Mouse (Mus musculus): ENCODE measurements around the gene Eif4e3.

Eif4e3 gene

DNA sequence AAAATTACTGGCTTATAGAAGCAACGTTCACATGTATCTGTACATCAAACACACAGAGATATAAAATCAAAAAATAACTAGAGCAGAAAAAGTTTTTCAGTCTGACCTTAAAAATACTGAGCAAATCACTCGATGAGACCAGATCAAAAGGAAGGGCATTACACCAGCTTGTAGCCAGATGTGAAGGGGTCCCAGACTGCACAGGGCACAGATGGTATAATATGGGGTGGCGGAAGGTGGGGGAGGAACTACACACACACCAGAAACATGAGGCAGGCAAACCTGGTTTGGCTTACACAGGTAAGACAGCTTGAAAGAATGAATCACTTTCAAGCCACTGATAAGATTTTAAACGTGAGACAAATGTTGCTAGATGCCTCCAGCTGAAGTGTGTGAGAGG, 45.4 kb downstream of the Eif4e3 start:
- DNase-seq (ENCODE audit: low read depth, low spot score) = no peak
- H3K27me3 ChIP-seq (ENCODE audit: control insufficient read depth, insufficient read depth, low read length, poor library complexity, severe bottlenecking) = no peaks in the 10 kb centered on the region
- H3K36me3 ChIP-seq (ENCODE audit: control insufficient read depth, insufficient read depth, low read length, poor library complexity, severe bottlenecking) = no peaks in the 10 kb centered on the region

GRCm38 (mm10) chr6:99620471-99620870, 46.1 kb downstream of the Eif4e3 start:
- Histone ChIP-seq H3K36me3 (ENCODE audit: control insufficient read depth, insufficient read depth, low read length, poor library complexity, severe bottlenecking) (no peaks in the 10 kb centered on the region), H3K27me3 (ENCODE audit: control insufficient read depth, insufficient read depth, low read length, poor library complexity, severe bottlenecking) (no peaks in the 10 kb centered on the region)
- no peak for DNase-seq (ENCODE audit: low read depth, low spot score)

DNA sequence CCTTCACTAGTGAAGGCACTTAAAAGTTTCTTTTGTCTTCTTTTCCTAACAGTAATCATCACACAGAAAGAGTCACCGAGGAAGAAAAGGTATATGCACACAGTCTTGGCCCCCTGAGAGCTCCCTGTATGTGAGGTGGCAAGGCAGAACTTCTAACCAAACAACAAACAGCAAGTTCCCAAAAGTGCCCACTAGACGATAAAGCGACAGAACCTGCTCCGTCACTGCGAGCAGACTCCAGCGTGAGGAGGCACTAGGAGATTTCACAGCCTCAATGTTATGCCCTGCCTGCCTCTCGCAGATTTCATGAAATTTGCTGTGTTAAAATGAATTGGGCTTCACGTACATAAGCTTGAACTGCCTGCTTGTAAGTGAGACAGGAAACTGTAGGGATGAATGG, 46.6 kb downstream of the Eif4e3 start:
- DNase-seq (ENCODE audit: low read depth, low spot score) = no peak
- Histone ChIP-seq H3K27me3 (ENCODE audit: control insufficient read depth, insufficient read depth, low read length, poor library complexity, severe bottlenecking) (no peaks in the 10 kb centered on the region), H3K36me3 (ENCODE audit: control insufficient read depth, insufficient read depth, low read length, poor library complexity, severe bottlenecking) (no peaks in the 10 kb centered on the region)

- no peaks in the 10 kb centered on the region for H3K36me3 ChIP-seq (ENCODE audit: control insufficient read depth, insufficient read depth, low read length, poor library complexity, severe bottlenecking)
- no peak for DNase-seq (ENCODE audit: low read depth, low spot score)
- H3K27me3 ChIP-seq (ENCODE audit: control insufficient read depth, insufficient read depth, low read length, poor library complexity, severe bottlenecking) = no peaks in the 10 kb centered on the region
Measured at GRCm38 (mm10) chr6:99619466-99619865, 47.1 kb downstream of the Eif4e3 start.

DNA sequence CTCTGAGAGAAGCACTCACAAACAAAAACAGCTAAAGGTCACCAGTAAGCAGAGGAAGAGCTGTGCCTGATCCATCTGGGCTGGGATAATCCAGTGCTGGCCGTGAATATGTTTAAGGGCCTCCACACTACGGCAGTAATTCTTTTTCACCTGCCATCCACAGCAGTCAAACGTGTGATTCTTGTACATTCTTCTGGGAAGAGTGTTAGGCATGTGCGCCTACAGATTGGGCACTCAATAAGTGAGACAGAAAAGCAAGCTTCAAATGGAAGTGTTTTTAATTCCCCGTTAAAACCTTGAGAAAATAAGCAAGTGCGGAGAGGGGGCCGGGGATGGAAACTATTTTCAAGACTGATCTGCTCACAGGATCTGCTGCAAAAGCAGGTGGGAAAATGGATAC, 48.7 kb downstream of the Eif4e3 start:
- no peaks in the 10 kb centered on the region for H3K27me3 ChIP-seq (ENCODE audit: control insufficient read depth, insufficient read depth, low read length, poor library complexity, severe bottlenecking)
- H3K36me3 ChIP-seq (ENCODE audit: control insufficient read depth, insufficient read depth, low read length, poor library complexity, severe bottlenecking) = no peaks in the 10 kb centered on the region
- DNase-seq (ENCODE audit: low read depth, low spot score) = no peak

DNA sequence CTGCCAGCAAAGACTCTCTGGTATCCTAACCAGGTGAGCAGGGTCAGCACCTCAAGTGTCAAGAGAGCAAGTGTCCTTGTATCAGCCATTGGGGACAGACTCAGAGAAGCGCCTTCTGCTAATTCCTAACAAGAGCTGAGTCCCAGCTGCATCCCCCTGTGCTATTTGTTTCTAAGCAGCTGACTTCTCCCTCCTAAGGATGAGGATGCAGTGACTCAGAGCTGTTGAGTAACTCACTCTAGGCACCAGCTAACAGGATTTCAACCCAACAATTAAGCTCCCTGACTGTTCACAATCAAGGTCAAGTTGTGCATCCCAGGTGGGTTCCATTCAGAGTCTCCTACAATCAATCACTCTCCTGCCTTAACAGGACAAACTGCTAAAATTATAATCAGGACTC, 49.2 kb downstream of the Eif4e3 start:
- DNase-seq (ENCODE audit: low read depth, low spot score) = no peak
- H3K36me3 ChIP-seq (ENCODE audit: control insufficient read depth, insufficient read depth, low read length, poor library complexity, severe bottlenecking) = no peaks in the 10 kb centered on the region
- no peaks in the 10 kb centered on the region for H3K27me3 ChIP-seq (ENCODE audit: control insufficient read depth, insufficient read depth, low read length, poor library complexity, severe bottlenecking)

- Histone ChIP-seq H3K36me3 (ENCODE audit: control insufficient read depth, insufficient read depth, low read length, poor library complexity, severe bottlenecking) (no peaks in the 10 kb centered on the region), H3K27me3 (ENCODE audit: control insufficient read depth, insufficient read depth, low read length, poor library complexity, severe bottlenecking) (no peaks in the 10 kb centered on the region)
- no peak for DNase-seq (ENCODE audit: low read depth, low spot score)
Measured at GRCm38 (mm10) chr6:99615272-99615751, 51.3 kb downstream of the Eif4e3 start.

DNA sequence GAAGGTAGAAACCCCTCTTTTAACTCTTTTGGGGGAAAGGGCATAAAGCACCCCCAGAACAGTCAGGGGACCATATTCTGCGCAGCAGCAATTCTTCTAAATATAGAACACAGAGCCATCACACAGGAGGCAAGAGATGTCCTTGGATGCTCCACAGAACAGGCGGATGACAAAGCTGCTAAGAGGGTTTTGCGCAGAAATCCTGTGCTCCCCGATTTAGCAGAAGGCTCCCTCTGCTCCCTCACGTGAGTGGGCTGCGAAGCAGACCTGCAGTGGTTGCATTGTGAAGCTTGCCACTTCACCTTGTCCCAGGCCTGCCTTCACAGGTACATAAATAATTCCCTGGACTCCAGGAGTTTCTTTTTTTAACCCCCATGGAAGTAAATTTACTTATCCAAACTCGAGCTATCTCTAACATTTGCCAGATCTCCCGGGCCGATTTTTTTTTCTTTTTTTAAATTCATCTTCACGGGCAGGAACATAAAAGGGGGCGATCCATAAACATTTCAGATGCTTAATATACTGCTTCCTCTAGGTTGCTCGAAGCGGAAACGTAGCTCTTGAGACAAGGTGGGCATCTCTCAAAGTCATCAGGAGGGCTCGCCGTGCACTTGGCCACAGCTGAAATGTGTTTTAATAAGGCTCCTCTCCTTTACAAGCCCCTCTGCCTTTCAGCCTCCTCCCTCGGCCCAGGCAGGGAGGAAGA, 51.9 kb downstream of the Eif4e3 start:
- Histone ChIP-seq H3K27me3 (ENCODE audit: control insufficient read depth, insufficient read depth, low read length, poor library complexity, severe bottlenecking) (no peaks in the 10 kb centered on the region), H3K36me3 (ENCODE audit: control insufficient read depth, insufficient read depth, low read length, poor library complexity, severe bottlenecking) (no peaks in the 10 kb centered on the region)
- DNase-seq (ENCODE audit: low read depth, low spot score) = no peak

GRCm38 (mm10) chr6:99611866-99612265, 54.7 kb downstream of the Eif4e3 start:
- Histone ChIP-seq H3K27me3 (ENCODE audit: control insufficient read depth, insufficient read depth, low read length, poor library complexity, severe bottlenecking) (no peaks in the 10 kb centered on the region), H3K36me3 (ENCODE audit: control insufficient read depth, insufficient read depth, low read length, poor library complexity, severe bottlenecking) (no peaks in the 10 kb centered on the region)
- peak; percentile 12 for DNase-seq (ENCODE audit: low read depth, low spot score)

DNA sequence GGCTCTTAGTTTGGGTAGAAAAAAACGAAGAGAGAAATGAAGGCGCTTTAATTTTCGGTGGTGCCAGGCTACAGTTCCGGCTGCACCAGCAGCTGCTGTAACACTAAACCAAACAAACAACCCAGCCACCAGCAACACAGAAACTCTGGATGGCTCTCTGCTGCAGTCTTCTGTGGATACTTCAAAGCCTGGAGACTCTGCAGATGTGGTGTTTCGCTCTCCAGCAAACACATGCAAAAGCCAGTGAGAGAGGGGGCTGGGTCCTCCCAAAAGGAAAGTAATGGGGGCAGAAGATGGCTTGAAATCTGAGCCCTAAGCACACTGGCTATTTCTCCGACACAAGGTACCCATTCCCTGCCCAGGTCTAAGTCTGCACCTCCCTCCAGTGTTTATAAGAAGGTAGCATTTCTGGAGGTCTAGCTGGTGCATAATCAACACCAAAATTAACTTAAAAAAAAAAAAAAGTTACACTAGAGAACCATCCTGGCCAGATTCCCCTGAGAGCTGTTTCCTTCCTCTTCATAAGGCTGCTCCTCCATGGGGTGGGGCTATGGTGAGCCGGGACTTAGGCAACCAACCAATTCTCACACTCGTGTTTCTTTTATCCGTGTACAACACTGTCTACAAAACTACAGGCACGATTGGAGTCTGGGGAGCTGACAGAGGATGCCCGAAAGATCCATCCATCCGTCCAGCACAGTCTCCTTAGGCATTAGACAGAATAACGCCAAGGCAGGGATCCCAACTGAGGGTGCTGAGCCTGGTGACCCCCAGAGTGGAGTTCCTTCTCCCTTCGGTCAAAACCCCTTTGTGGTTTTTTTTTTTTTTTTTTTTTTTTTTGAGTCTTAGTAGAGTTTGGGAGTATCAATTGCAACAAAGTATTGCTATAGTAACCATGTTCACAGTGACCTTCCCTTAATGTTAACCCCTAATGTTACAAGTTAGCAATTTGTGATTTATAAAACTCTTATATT, 55.8 kb downstream of the Eif4e3 start:
- DNase-seq (ENCODE audit: low read depth, low spot score) = peak; percentile 46
- H3K27me3 ChIP-seq (ENCODE audit: control insufficient read depth, insufficient read depth, low read length, poor library complexity, severe bottlenecking) = no peaks in the 10 kb centered on the region
- H3K36me3 ChIP-seq (ENCODE audit: control insufficient read depth, insufficient read depth, low read length, poor library complexity, severe bottlenecking) = no peaks in the 10 kb centered on the region

- no peak for DNase-seq (ENCODE audit: low read depth, low spot score)
- Histone ChIP-seq H3K27me3 (ENCODE audit: control insufficient read depth, insufficient read depth, low read length, poor library complexity, severe bottlenecking) (no peaks in the 10 kb centered on the region), H3K36me3 (ENCODE audit: control insufficient read depth, insufficient read depth, low read length, poor library complexity, severe bottlenecking) (no peaks in the 10 kb centered on the region)
Measured at GRCm38 (mm10) chr6:99606079-99606478, 60.5 kb downstream of the Eif4e3 start.

DNA sequence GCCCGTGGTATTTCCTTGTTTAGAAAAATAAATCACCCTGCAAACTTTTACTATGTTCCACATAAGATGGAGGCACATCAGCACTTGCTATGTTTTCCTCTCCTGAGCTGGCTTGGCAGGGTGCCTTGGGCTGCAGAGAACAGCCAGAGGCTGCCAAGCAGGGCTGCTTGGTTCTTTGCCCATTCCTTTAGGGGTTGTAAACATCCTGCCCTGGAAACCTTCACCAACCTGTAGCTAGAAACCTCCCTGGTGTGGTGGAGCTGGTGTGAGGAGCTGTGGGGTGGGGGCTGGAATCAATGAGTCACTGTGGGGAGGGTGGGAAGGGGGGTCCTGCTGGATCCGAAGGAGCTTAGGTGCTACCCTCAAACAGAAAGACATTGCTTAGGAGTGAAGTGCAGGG, 61.8 kb downstream of the Eif4e3 start:
- DNase-seq (ENCODE audit: low read depth, low spot score) = no peak
- Histone ChIP-seq H3K36me3 (ENCODE audit: control insufficient read depth, insufficient read depth, low read length, poor library complexity, severe bottlenecking) (no peaks in the 10 kb centered on the region), H3K27me3 (ENCODE audit: control insufficient read depth, insufficient read depth, low read length, poor library complexity, severe bottlenecking) (no peaks in the 10 kb centered on the region)

- Histone ChIP-seq H3K36me3 (ENCODE audit: control insufficient read depth, insufficient read depth, low read length, poor library complexity, severe bottlenecking) (no peaks in the 10 kb centered on the region), H3K27me3 (ENCODE audit: control insufficient read depth, insufficient read depth, low read length, poor library complexity, severe bottlenecking) (no peaks in the 10 kb centered on the region)
- no peak for DNase-seq (ENCODE audit: low read depth, low spot score)
Measured at GRCm38 (mm10) chr6:99602434-99602833, 64.1 kb downstream of the Eif4e3 start.

GRCm38 (mm10) chr6:99600886-99601285, 65.7 kb downstream of the Eif4e3 start:
- Histone ChIP-seq H3K36me3 (ENCODE audit: control insufficient read depth, insufficient read depth, low read length, poor library complexity, severe bottlenecking) (no peaks in the 10 kb centered on the region), H3K27me3 (ENCODE audit: control insufficient read depth, insufficient read depth, low read length, poor library complexity, severe bottlenecking) (no peaks in the 10 kb centered on the region)
- no peak for DNase-seq (ENCODE audit: low read depth, low spot score)

GRCm38 (mm10) chr6:99600168-99600793, 66.3 kb downstream of the Eif4e3 start:
- Histone ChIP-seq H3K36me3 (ENCODE audit: control insufficient read depth, insufficient read depth, low read length, poor library complexity, severe bottlenecking) (no peaks in the 10 kb centered on the region), H3K27me3 (ENCODE audit: control insufficient read depth, insufficient read depth, low read length, poor library complexity, severe bottlenecking) (no peaks in the 10 kb centered on the region)
- DNase-seq (ENCODE audit: low read depth, low spot score) = peak; percentile 78

Measured in splenic B cell, adult 2 months (primary cell).